Mouse (Mus musculus) ES-E14 (cell line): ENCODE measurements at regions not wholly inside any gene's neighbourhood (a gene's known extent, or its start where the extent isn't known, plus 50 kb on each side); places are given as distances from the start of the nearest gene placed in this dataset.

Experiments
- DNase-seq: peaks from one replicate; pipeline ENCODE4 v3.0.0-alpha.2; 2013; ENCODE audit warnings: low read depth, low spot score
- H3K27ac ChIP-seq: 2 replicates; pipeline ENCODE4 v1.5.1; 2012; ENCODE audit warnings: low read depth, mild to moderate bottlenecking, low read length, moderate library complexity, mixed read lengths; ENCODE audit not compliant: poor library complexity, insufficient read depth, severe bottlenecking
- H3K36me3 ChIP-seq: 2 replicates; pipeline ENCODE4 v1.6.1; 2012; ENCODE audit warnings: mild to moderate bottlenecking, low read length, moderate library complexity, mixed read lengths; ENCODE audit not compliant: control insufficient read depth, poor library complexity, insufficient read depth, severe bottlenecking
- H3K4me1 ChIP-seq, 2 experiments: fragments of 150-350 bp in 1 of 2; sonication (generic) in 1 of 2; 2 replicates each; pipeline ENCODE4 v1.6.1; 2012; ENCODE audit warnings: low read length in 2 of 2, mild to moderate bottlenecking in 1 of 2, mixed read lengths in 1 of 2; ENCODE audit not compliant: control insufficient read depth in 2 of 2, insufficient read depth in 2 of 2, poor library complexity in 1 of 2
- H3K4me3 ChIP-seq, 2 experiments: fragments of 150-350 bp in 1 of 2; sonication (generic) in 1 of 2; 2 replicates each; pipeline ENCODE4 v1.5.1; 2012; ENCODE audit warnings: low read length in 2 of 2, low read depth in 1 of 2, mild to moderate bottlenecking in 1 of 2, mixed read lengths in 1 of 2; ENCODE audit not compliant: insufficient read depth in 1 of 2, poor library complexity in 1 of 2, severe bottlenecking in 1 of 2
- H3K9ac ChIP-seq: 2 replicates; pipeline ENCODE4 v1.6.1; 2012; ENCODE audit warnings: low read depth, mild to moderate bottlenecking, low read length, mixed read lengths; ENCODE audit not compliant: poor library complexity, insufficient read depth, severe bottlenecking
- H3K9me3 ChIP-seq: fragments of 150-350 bp; sonication (generic); 2 replicates; pipeline ENCODE4 v1.6.1; 2012; ENCODE audit warnings: low read depth, mild to moderate bottlenecking, low read length; ENCODE audit not compliant: control insufficient read depth, insufficient read depth
- CHD2 ChIP-seq: IDR thresholded peaks from 2 replicates; pipeline ENCODE4 v1.6.1; 2014; ENCODE audit warnings: mild to moderate bottlenecking, low read depth, low read length, inconsistent platforms
- HCFC1 ChIP-seq: IDR thresholded peaks from 2 replicates; pipeline ENCODE4 v1.6.1; 2012; ENCODE audit warnings: low read length, inconsistent platforms, borderline replicate concordance; ENCODE audit not compliant: insufficient read depth
- MAFK ChIP-seq: IDR thresholded peaks from 2 replicates; pipeline ENCODE4 v1.6.1; 2014; ENCODE audit warnings: mild to moderate bottlenecking, low read depth, low read length, inconsistent platforms; ENCODE audit not compliant: insufficient read depth
- ZC3H11A ChIP-seq: IDR thresholded peaks from 2 replicates; pipeline ENCODE4 v1.6.1; 2012; ENCODE audit warnings: low read depth, mild to moderate bottlenecking, inconsistent platforms, low read length, borderline replicate concordance
- ZNF384 ChIP-seq: IDR thresholded peaks from 2 replicates; pipeline ENCODE4 v1.6.1; 2012; ENCODE audit warnings: low read depth, low read length, inconsistent platforms
- in situ Hi-C, 2 experiments: fragments of 600-800 bp; cut with MboI; formaldehyde crosslinking; loops; one replicate each; pipeline ENCODE4 v1.15.1; 2025; ENCODE audit warnings: low sequenced_read_pairs in 2 of 2, inconsistent platforms in 1 of 2; ENCODE audit not compliant: unreplicated experiment in 2 of 2

DNA sequence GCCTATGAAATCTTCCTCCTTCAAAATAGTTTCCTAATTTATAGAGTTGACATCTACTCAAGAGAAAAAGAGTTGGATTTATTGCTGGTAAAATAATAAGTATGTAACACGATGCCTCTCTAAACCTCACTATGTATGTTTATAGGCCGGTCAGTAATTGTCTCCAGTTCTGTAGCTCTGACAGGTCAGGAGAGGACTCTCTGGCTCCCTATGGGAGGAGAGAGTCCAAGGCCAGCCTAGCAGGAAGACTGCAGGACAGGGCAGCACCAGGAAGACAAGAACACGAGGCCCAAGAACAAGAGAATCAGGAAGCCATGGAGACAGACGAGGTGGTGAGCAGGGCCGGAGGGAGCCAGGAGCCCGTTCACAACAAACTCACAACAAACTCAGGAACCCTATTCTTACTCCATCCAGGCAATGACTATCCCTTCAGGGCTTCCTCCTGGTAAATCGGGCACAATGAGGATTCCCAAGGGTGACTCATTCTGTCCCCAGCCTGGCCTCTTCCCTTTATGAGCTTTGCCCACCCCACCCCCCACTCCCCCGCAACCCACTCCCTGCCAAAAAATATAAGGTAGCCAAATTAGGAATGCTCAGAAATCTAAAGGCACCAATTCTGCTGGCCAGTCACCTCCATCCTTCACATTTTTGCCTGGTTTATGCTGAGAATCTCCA, 244.7 kb upstream of the Zfp637 start:
- Histone ChIP-seq H3K9ac (no peak overlapping the region), H3K9me3 (peaks cover 2% of the 10 kb centered on the region; the same call in 1 of the 2 replicates), H3K27ac (no peak overlapping the region), H3K4me1 (no peaks in the 10 kb centered on the region), H3K36me3 (no peaks in the 10 kb centered on the region), H3K4me3 (no peak overlapping the region)
- in situ Hi-C loops: no loop called here
- TF ChIP-seq ZC3H11A (no peak), HCFC1 (no peak), CHD2 (no peak), MAFK (no peak), ZNF384 (no peak)
- DNase-seq: no peak

DNA sequence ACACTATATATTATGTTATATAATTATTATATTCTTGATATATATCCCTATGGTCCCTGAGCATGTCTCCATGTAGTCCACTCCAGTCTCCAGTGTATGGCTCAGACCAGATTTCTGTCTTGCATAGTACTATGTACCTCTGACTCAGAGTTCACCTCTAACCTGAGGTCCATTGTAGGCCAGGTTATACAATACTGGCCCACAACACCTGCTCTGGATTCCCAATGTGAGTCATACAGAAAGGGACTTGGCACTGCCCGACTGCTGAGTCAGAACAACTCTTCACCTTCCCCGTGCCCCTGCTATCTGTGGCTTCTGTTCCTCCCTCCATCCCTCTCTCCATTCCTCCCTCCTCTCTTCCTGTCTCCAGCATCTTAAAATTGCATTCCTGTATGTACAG, 236.1 kb upstream of the Zfp637 start:
- in situ Hi-C loops: no loop called here
- Histone ChIP-seq H3K27ac (no peak overlapping the region), H3K9ac (no peak overlapping the region), H3K36me3 (no peaks in the 10 kb centered on the region), H3K9me3 (no peaks in the 10 kb centered on the region), H3K4me3 (no peak overlapping the region), H3K4me1 (no peaks in the 10 kb centered on the region)
- TF ChIP-seq ZNF384 (no peak), MAFK (no peak), ZC3H11A (no peak), CHD2 (no peak), HCFC1 (no peak)
- no peak for DNase-seq

DNA sequence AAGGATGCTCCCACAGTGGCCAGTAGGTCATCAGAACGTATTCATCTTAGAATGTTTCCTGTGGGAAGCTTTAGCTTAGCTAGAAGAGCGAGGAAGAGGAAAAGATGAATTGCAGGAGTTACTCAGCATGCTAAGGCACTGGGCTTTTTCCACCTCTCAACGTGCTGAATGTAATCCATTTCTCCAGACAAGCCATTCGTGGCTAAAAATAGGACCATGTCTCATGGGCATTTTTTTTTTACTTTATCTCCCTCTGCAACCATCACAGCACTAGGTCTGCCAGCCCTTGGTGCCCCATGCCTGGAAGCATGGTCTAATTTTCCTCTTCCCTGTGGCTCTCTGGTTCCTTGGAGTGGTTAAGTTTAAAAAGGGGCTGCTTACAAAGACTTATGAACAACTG, 235.3 kb upstream of the Zfp637 start:
- Histone ChIP-seq H3K36me3 (no peaks in the 10 kb centered on the region), H3K27ac (no peak overlapping the region), H3K9ac (no peak overlapping the region), H3K4me3 (no peak overlapping the region), H3K9me3 (no peaks in the 10 kb centered on the region), H3K4me1 (no peaks in the 10 kb centered on the region)
- no peak for DNase-seq
- TF ChIP-seq HCFC1 (no peak), MAFK (no peak), ZNF384 (no peak), ZC3H11A (no peak)
- in situ Hi-C loops: no loop called here

DNA sequence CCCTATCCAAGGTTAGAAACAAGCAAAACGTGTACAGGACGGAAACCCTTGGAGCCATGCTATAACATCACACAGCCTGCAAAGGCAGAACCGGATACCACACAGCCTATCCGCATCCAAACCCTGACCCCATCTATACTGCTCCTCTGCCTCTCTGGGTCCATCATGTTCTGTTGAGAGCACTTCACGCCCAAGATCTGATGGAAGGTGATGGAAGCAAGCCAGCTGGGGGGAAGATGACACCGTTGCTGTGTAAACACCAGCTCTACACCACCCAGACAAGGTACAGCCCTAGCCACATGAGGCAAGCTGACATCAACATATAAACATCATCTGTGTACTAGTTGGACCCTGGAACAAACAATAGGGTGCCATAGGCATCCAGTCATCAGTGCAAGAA, 234.8 kb upstream of the Zfp637 start:
- no peak for TF ChIP-seq ZC3H11A
- TF ChIP-seq HCFC1: no peak
- no peak for TF ChIP-seq MAFK
- no peak for TF ChIP-seq ZNF384
- TF ChIP-seq CHD2: no peak

DNA sequence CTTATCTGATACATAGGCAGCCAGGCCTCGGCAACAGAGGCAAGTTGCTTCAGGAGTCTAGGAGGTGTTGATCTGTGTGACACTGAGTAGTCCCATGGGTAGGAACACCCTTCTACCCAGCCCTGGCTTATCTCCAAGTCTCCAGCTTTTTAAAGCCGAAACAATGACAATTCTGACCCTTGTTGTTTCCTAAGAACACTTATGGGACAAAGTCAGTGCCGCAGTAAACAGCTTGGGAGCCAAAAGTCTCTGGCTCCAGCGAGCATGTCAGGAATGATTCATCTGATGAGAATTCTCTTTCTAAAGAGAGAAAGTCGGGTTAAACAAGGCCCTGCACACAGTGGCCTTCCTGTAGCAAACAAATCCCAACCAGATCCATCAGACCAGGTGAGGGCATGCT, 234.0 kb upstream of the Zfp637 start:
- Histone ChIP-seq H3K4me1 (no peaks in the 10 kb centered on the region), H3K36me3 (no peaks in the 10 kb centered on the region), H3K9ac (no peak overlapping the region), H3K9me3 (no peaks in the 10 kb centered on the region), H3K27ac (no peak overlapping the region), H3K4me3 (no peak overlapping the region)
- DNase-seq: no peak
- TF ChIP-seq MAFK (no peak), ZNF384 (no peak), CHD2 (no peak), ZC3H11A (no peak), HCFC1 (no peak)
- in situ Hi-C loops: no loop called here

More for the DNA sequence above, 234.8 kb upstream of the Zfp637 start:
- H3K9ac ChIP-seq: no peak overlapping the region
- DNase-seq: no peak
- H3K27ac ChIP-seq: no peak overlapping the region
- H3K4me3 ChIP-seq: no peak overlapping the region
- no peaks in the 10 kb centered on the region for H3K9me3 ChIP-seq
- in situ Hi-C loops: no loop called here
- H3K36me3 ChIP-seq: no peaks in the 10 kb centered on the region
- no peaks in the 10 kb centered on the region for H3K4me1 ChIP-seq
